Mouse (Mus musculus) midbrain, embryonic 11.5 days (tissue): ENCODE results near the gene Tnip2. TPM values are rescaled to one million over a fixed set of nuclear protein-coding genes. Genes with fewer than 3 reads are reported as not detected.

Source experiments
- ATAC-seq: fragments of 200-750 bp; cut with Nextera tagmentation; 2 replicates; pipeline ENCODE4 v1.8.0; 2017; ENCODE audit warnings: moderate TSS enrichment, moderate library complexity; ENCODE audit not compliant: low FRiP score
- DNase-seq: peaks from one replicate; pipeline ENCODE4 v3.0.0; 2015; ENCODE audit warnings: low spot score; ENCODE audit errors: missing footprints
- H3K27ac ChIP-seq: fragments of 300-500 bp; sonication (generic); 2 replicates; pipeline ENCODE4 v1.5.1; 2014; ENCODE audit warnings: low read depth, low read length
- H3K27me3 ChIP-seq: fragments of 300-500 bp; sonication (generic); 2 replicates; pipeline ENCODE4 v1.6.1; 2014; ENCODE audit warnings: mild to moderate bottlenecking, low read length, moderate library complexity, mixed read lengths; ENCODE audit not compliant: control insufficient read depth, insufficient read depth
- H3K36me3 ChIP-seq: fragments of 300-500 bp; sonication (generic); 2 replicates; pipeline ENCODE4 v1.6.1; 2014; ENCODE audit warnings: mild to moderate bottlenecking, low read length, moderate library complexity, mixed read lengths; ENCODE audit not compliant: control insufficient read depth, insufficient read depth
- H3K4me1 ChIP-seq: fragments of 300-500 bp; sonication (generic); 2 replicates; pipeline ENCODE4 v1.6.1; 2014; ENCODE audit warnings: low read length; ENCODE audit not compliant: control insufficient read depth, insufficient read depth
- H3K4me2 ChIP-seq: fragments of 300-500 bp; sonication (generic); 2 replicates; pipeline ENCODE4 v1.6.1; 2014; ENCODE audit warnings: mild to moderate bottlenecking, moderate library complexity
- H3K4me3 ChIP-seq: fragments of 300-500 bp; sonication (generic); 2 replicates; pipeline ENCODE4 v1.5.1; 2014; ENCODE audit warnings: low read depth, low read length
- H3K9ac ChIP-seq: fragments of 300-500 bp; sonication (generic); 2 replicates; pipeline ENCODE4 v1.6.1; 2014; ENCODE audit warnings: low read length
- H3K9me3 ChIP-seq: fragments of 300-500 bp; sonication (generic); 2 replicates; pipeline ENCODE4 v1.6.1; 2016; ENCODE audit warnings: low read length; ENCODE audit not compliant: control insufficient read depth
- WGBS: fragments of 180-500 bp; shearing (Covaris S2); extraction: QIAGEN DNeasy Blood & Tissue Kit; methylation state at CpG from one replicate; pipeline ENCODE4 v1.1.7; 2014; 5-methylcytosine and 5-hydroxymethylcytosine counted together
- polyA plus RNA-seq: library from polyadenylated mRNA; unstranded; fragments of >200 nt; fragmentation: Nextera tagmentation; extraction: Ambion mirVana; gene quantifications from 2 replicates; pipeline ENCODE4 v1.2.1, GENCODE M21; 2014

Gene Tnip2
- polyA plus RNA-seq, 1 experiment from 2014 or later = 5.5 TPM

GRCm38 (mm10) chr5:34458994-34459393 lies 54.8 kb downstream of the Tnip2 start:
- DNase-seq (no peak), ATAC-seq (no peak)
- H3K4me1 ChIP-seq = no peaks in the 10 kb centered on the region
- no peak overlapping the region for H3K4me3 ChIP-seq
- no peak overlapping the region for H3K4me2 ChIP-seq
- no peak overlapping the region for H3K27ac ChIP-seq
- no peak overlapping the region for H3K9ac ChIP-seq
- H3K36me3 ChIP-seq = peaks cover 26% of the 10 kb centered on the region
- H3K27me3 ChIP-seq = no peaks in the 10 kb centered on the region
- no peaks in the 10 kb centered on the region for H3K9me3 ChIP-seq
- 85% methylated on average over 1 of the region's 1 CpGs for WGBS

DNA sequence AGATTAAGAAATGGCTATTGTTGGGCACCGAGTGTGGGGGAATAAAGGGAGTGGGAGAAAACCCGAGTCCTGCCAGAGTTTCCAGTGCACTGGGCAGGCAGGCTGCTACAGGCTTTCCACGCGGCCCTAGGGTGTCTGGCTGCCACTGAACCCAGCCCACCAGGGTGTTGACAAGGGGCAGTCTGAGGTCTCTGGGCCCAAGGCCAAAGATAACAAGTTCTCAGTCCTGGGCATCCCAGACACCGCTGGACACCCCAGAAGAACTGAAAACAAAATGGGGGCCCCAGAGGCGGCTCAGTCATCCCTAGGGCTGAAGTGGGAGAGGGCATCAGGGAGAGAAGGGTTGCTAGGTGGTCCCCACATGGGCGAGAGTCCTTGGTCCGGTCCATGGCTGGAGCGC lies 67.6 kb downstream of the Tnip2 start:
- Histone ChIP-seq H3K27ac (no peak overlapping the region), H3K9me3 (no peaks in the 10 kb centered on the region), H3K4me3 (no peak overlapping the region), H3K36me3 (peaks cover 14% of the 10 kb centered on the region; the same call in 1 of the 2 replicates), H3K9ac (no peak overlapping the region), H3K4me1 (no peaks in the 10 kb centered on the region), H3K27me3 (no peaks in the 10 kb centered on the region), H3K4me2 (no peak overlapping the region)
- DNase-seq = no peak
- ATAC-seq = no peak
- WGBS = 90% methylated on average over 9 of the region's 9 CpGs

Other genes starting within 250 kb of the Tnip2 start
- gene Zfyve28, start 225.5 kb downstream of the Tnip2 start, polyA plus RNA-seq = 0.75 and 1.0 TPM in 2 replicates
- gene Cfap99, start 225.4 kb downstream of the Tnip2 start, polyA plus RNA-seq = 0.16 TPM in 1 of 2 replicates, not detected in the other
- 190 and 205 TPM in 2 replicates for gene Rnf4, start 177.7 kb downstream of the Tnip2 start, polyA plus RNA-seq
- 14.4 and 15.3 TPM in 2 replicates for gene Fam193a, start 144.1 kb downstream of the Tnip2 start, polyA plus RNA-seq
- 7.0 and 12.4 TPM in 2 replicates for gene Sh3bp2, start 11.8 kb upstream of the Tnip2 start, polyA plus RNA-seq
- gene Add1, start 59.7 kb upstream of the Tnip2 start, polyA plus RNA-seq = 150 and 160 TPM in 2 replicates
- gene Mfsd10, start 123.2 kb upstream of the Tnip2 start, polyA plus RNA-seq = 61.6 and 65.4 TPM in 2 replicates
- gene Nop14, start 146.2 kb upstream of the Tnip2 start, polyA plus RNA-seq = 34.9 and 35.5 TPM in 2 replicates
- gene Grk4, start 146.4 kb upstream of the Tnip2 start, polyA plus RNA-seq = 1.4 and 1.8 TPM in 2 replicates
- 12.4 and 13.4 TPM in 2 replicates for gene Htt, start 247.7 kb upstream of the Tnip2 start, polyA plus RNA-seq